24 mouse cellular contexts compared by ENCODE assay signal in genomic region chr1:167505427-167505826, GRCm38 (mm10). TPM values are rescaled to one million over a fixed set of nuclear protein-coding genes. Genes with fewer than 3 reads are reported as not detected.
DNase-seq lines count a peak whose midpoint lies in the region; ATAC-seq and TF ChIP-seq lines count a peak whose summit lies in the region.
"Had no signal": no experiment of that assay in that cellular context is flagged by ENCODE, and none has a peak within 500 bp of the region (broad histone marks: within the 10 kb centered on the region; RNA-seq: fewer than 3 reads in every experiment).

No protein-coding gene starts in this region.

- no peaks in the 10 kb centered on the region for H3K4me1 ChIP-seq in forebrain, embryonic 11.5 days (replicated peaks; ENCODE audit: control insufficient read depth, insufficient read depth, low read length)
- peaks cover 1% of the 10 kb centered on the region for H3K4me1 ChIP-seq in forebrain, embryonic 10.5 days
- peaks cover 10% of the 10 kb centered on the region; the same call in 1 of the 2 replicates for H3K4me1 ChIP-seq in midbrain, embryonic 13.5 days (replicated peaks)
- 0 out of 2 replicates have a peak, but pooled peaks cover 4% of the 10 kb centered on the region for H3K4me1 ChIP-seq in midbrain, postnatal 0 days (ENCODE audit: insufficient read depth, low read length)
- H3K4me1 ChIP-seq in hindbrain, embryonic 13.5 days (replicated peaks) = peaks cover 12% of the 10 kb centered on the region
- peaks cover 18% of the 10 kb centered on the region for H3K4me1 ChIP-seq in neural tube, embryonic 15.5 days
- H3K4me1 ChIP-seq: embryonic facial prominence, embryonic 12.5 days; limb, embryonic 13.5 days; stomach, embryonic 15.5 days had no signal

- no peak for DNase-seq in forebrain, embryonic 11.5 days (ENCODE audit: low spot score)
- no peak for DNase-seq in forebrain, embryonic 10.5 days (ENCODE audit: extremely low spot score, low spot score)
- DNase-seq in midbrain, postnatal 0 days (ENCODE audit: low spot score) = no peak
- no peak for DNase-seq in urinary bladder, postnatal 14 days (ENCODE audit: low spot score)
- DNase-seq in ovary, postnatal 36 days (ENCODE audit: low spot score) = no peak
- DNase-seq: adrenal gland, adult 8-10 months; cerebellum, adult 18-20 months; kidney, adult 8-10 months; kidney, postnatal 25 days had no signal

- no peak overlapping the region for H3K4me3 ChIP-seq in forebrain, embryonic 11.5 days (ENCODE audit: low read depth, low read length)
- no peak overlapping the region for H3K4me3 ChIP-seq in forebrain, embryonic 10.5 days
- H3K4me3 ChIP-seq in midbrain, embryonic 13.5 days (replicated peaks) = no peak overlapping the region
- no peak overlapping the region for H3K4me3 ChIP-seq in midbrain, postnatal 0 days (ENCODE audit: low read depth, low read length)
- no peak overlapping the region for H3K4me3 ChIP-seq in hindbrain, embryonic 13.5 days
- no peak overlapping the region for H3K4me3 ChIP-seq in neural tube, embryonic 15.5 days (replicated peaks)
- H3K4me3 ChIP-seq: embryonic facial prominence, embryonic 12.5 days; limb, embryonic 13.5 days; stomach, embryonic 15.5 days had no signal

- peak overlapping the region; percentile 15; the same call in 1 of the 2 replicates for H3K27ac ChIP-seq in forebrain, embryonic 11.5 days (ENCODE audit: low read depth, low read length)
- no peak overlapping the region for H3K27ac ChIP-seq in forebrain, embryonic 10.5 days
- peak overlapping the region; percentile 39; the same call in 1 of the 2 replicates for H3K27ac ChIP-seq in midbrain, embryonic 13.5 days
- H3K27ac ChIP-seq in midbrain, postnatal 0 days (ENCODE audit: low read depth, low read length) = no peak overlapping the region
- H3K27ac ChIP-seq in hindbrain, embryonic 13.5 days = peak overlapping the region; percentile 75
- H3K27ac ChIP-seq in neural tube, embryonic 15.5 days (replicated peaks) = peak overlapping the region; percentile 66
- H3K27ac ChIP-seq: embryonic facial prominence, embryonic 12.5 days; limb, embryonic 13.5 days; liver, embryonic 14.5 days; stomach, embryonic 15.5 days had no signal

- H3K9ac ChIP-seq in forebrain, embryonic 11.5 days (ENCODE audit: low read length) = no peak overlapping the region
- no peak overlapping the region for H3K9ac ChIP-seq in midbrain, embryonic 13.5 days (replicated peaks)
- no peak overlapping the region for H3K9ac ChIP-seq in midbrain, postnatal 0 days (replicated peaks; ENCODE audit: low read length, poor library complexity, severe bottlenecking)
- no peak overlapping the region for H3K9ac ChIP-seq in hindbrain, embryonic 13.5 days
- no peak overlapping the region for H3K9ac ChIP-seq in neural tube, embryonic 15.5 days (replicated peaks)
- H3K9ac ChIP-seq: embryonic facial prominence, embryonic 12.5 days; limb, embryonic 13.5 days; liver, embryonic 14.5 days; stomach, embryonic 15.5 days had no signal

- WGBS in forebrain, embryonic 11.5 days = 96% methylated on average over 1 of the region's 1 CpGs
- 97% methylated on average over 1 of the region's 1 CpGs for WGBS in forebrain, embryonic 10.5 days
- 91% methylated on average over 1 of the region's 1 CpGs for WGBS in midbrain, embryonic 13.5 days
- WGBS in midbrain, postnatal 0 days = 93% methylated on average over 1 of the region's 1 CpGs
- 96% methylated on average over 1 of the region's 1 CpGs for WGBS in hindbrain, embryonic 13.5 days
- WGBS in neural tube, embryonic 15.5 days = 65% methylated on average over 1 of the region's 1 CpGs

- H3K36me3 ChIP-seq in forebrain, embryonic 11.5 days (ENCODE audit: control insufficient read depth, insufficient read depth, low read length) = no peaks in the 10 kb centered on the region
- H3K36me3 ChIP-seq in forebrain, embryonic 10.5 days (replicated peaks) = no peaks in the 10 kb centered on the region
- H3K36me3 ChIP-seq in midbrain, embryonic 13.5 days = no peaks in the 10 kb centered on the region
- H3K36me3 ChIP-seq in midbrain, postnatal 0 days (ENCODE audit: insufficient read depth, low read length) = no peaks in the 10 kb centered on the region
- H3K36me3 ChIP-seq in hindbrain, embryonic 13.5 days = no peaks in the 10 kb centered on the region
- no peaks in the 10 kb centered on the region for H3K36me3 ChIP-seq in neural tube, embryonic 15.5 days
- H3K36me3 ChIP-seq: embryonic facial prominence, embryonic 12.5 days; limb, embryonic 13.5 days; stomach, embryonic 15.5 days had no signal

- no peak for ATAC-seq in forebrain, embryonic 11.5 days (replicated peaks; ENCODE audit: low FRiP score)
- ATAC-seq in midbrain, embryonic 13.5 days = 0 out of 2 replicates have a peak, but pooled peaks have one; percentile 48
- no peak for ATAC-seq in midbrain, postnatal 0 days (ENCODE audit: low FRiP score)
- peak; percentile 23; the same call in 1 of the 2 replicates for ATAC-seq in hindbrain, embryonic 13.5 days (ENCODE audit: low FRiP score)
- ATAC-seq in neural tube, embryonic 15.5 days (ENCODE audit: low FRiP score) = peak; percentile 28; the same call in 1 of the 2 replicates
- ATAC-seq: lung, postnatal 0 days; midbrain, embryonic 16.5 days had no signal

- H3K27me3 ChIP-seq in forebrain, embryonic 11.5 days (ENCODE audit: control insufficient read depth, insufficient read depth, low read length) = no peaks in the 10 kb centered on the region
- H3K27me3 ChIP-seq in forebrain, embryonic 10.5 days (ENCODE audit: poor library complexity, severe bottlenecking) = no peaks in the 10 kb centered on the region
- H3K27me3 ChIP-seq in midbrain, embryonic 13.5 days = no peaks in the 10 kb centered on the region
- no peaks in the 10 kb centered on the region for H3K27me3 ChIP-seq in midbrain, postnatal 0 days (ENCODE audit: insufficient read depth, low read length)
- H3K27me3 ChIP-seq in hindbrain, embryonic 13.5 days = no peaks in the 10 kb centered on the region
- no peaks in the 10 kb centered on the region for H3K27me3 ChIP-seq in neural tube, embryonic 15.5 days (replicated peaks)
- H3K27me3 ChIP-seq: embryonic facial prominence, embryonic 12.5 days; stomach, embryonic 15.5 days had no signal

- no peak overlapping the region for H3K4me2 ChIP-seq in forebrain, embryonic 11.5 days (ENCODE audit: low read depth, low read length, severe bottlenecking)
- H3K4me2 ChIP-seq in midbrain, embryonic 13.5 days (replicated peaks) = no peak overlapping the region
- no peak overlapping the region for H3K4me2 ChIP-seq in midbrain, postnatal 0 days (ENCODE audit: low read depth, low read length, poor library complexity, severe bottlenecking)
- H3K4me2 ChIP-seq in hindbrain, embryonic 13.5 days = no peak overlapping the region
- no peak overlapping the region for H3K4me2 ChIP-seq in neural tube, embryonic 15.5 days
- H3K4me2 ChIP-seq: embryonic facial prominence, embryonic 12.5 days; limb, embryonic 13.5 days; stomach, embryonic 15.5 days had no signal

- H3K9me3 ChIP-seq in forebrain, embryonic 11.5 days (ENCODE audit: control insufficient read depth, low read length) = no peaks in the 10 kb centered on the region
- no peaks in the 10 kb centered on the region for H3K9me3 ChIP-seq in forebrain, embryonic 10.5 days
- H3K9me3 ChIP-seq in midbrain, embryonic 13.5 days = no peaks in the 10 kb centered on the region
- no peaks in the 10 kb centered on the region for H3K9me3 ChIP-seq in midbrain, postnatal 0 days (ENCODE audit: low read length)
- no peaks in the 10 kb centered on the region for H3K9me3 ChIP-seq in hindbrain, embryonic 13.5 days
- no peaks in the 10 kb centered on the region for H3K9me3 ChIP-seq in neural tube, embryonic 15.5 days (replicated peaks)
- H3K9me3 ChIP-seq: embryonic facial prominence, embryonic 12.5 days; limb, embryonic 13.5 days; stomach, embryonic 15.5 days had no signal

- TF ChIP-seq CTCF in midbrain, postnatal 0 days (IDR thresholded peaks at IDR 0.05) = no peak

RNA-seq across cellular contexts. Expression of gene Lrrc52, which starts 38.8 kb away (rescaled TPM):
- not detected in 2 replicates for polyA plus RNA-seq in forebrain, embryonic 11.5 days (2014; fragmentation: Nextera tagmentation; extraction: Ambion mirVana)
- not detected in 2 replicates for polyA plus RNA-seq in forebrain, embryonic 10.5 days (2016; fragmentation: Nextera tagmentation; extraction: Ambion mirVana)
- 0.27 TPM in 1 of 2 replicates, not detected in the other for polyA plus RNA-seq in midbrain, embryonic 13.5 days (2015; fragmentation: Nextera tagmentation; extraction: Ambion mirVana)
- total RNA-seq in midbrain, postnatal 0 days (2014; rRNA removed) = not detected in 2 replicates
- polyA plus RNA-seq in midbrain, postnatal 0 days (2015; fragmentation: Nextera tagmentation; extraction: Ambion mirVana) = 0.15 TPM in 1 of 2 replicates, not detected in the other
- polyA plus RNA-seq in hindbrain, embryonic 13.5 days (2015; fragmentation: Nextera tagmentation; extraction: Ambion mirVana) = not detected in 2 replicates
- polyA plus RNA-seq in neural tube, embryonic 15.5 days (2015; fragmentation: Nextera tagmentation; extraction: Ambion mirVana) = 0.13 and 0.20 TPM in 2 replicates
- total RNA-seq: granulocyte monocyte progenitor cell, adult 5-6 weeks; megakaryocyte progenitor cell, adult 5-6 weeks; MEL; neutrophil, adult 5-6 weeks had no signal
- polyA plus RNA-seq: cortical plate, adult 2 months; embryonic facial prominence, embryonic 12.5 days; midbrain, embryonic 16.5 days; spleen, adult 2 months had no signal

Comparison
In these comparisons a context has a peak if more than half of its experiments do, and no peak if none do; other contexts are left out.
1. ATAC-seq: peak in midbrain, embryonic 13.5 days (single experiment), hindbrain, embryonic 13.5 days (single experiment) and neural tube, embryonic 15.5 days (single experiment); none in forebrain, embryonic 11.5 days (single experiment) and midbrain, postnatal 0 days (single experiment).
2. H3K27ac ChIP-seq: peak in forebrain, embryonic 11.5 days (single experiment), midbrain, embryonic 13.5 days (single experiment), hindbrain, embryonic 13.5 days (single experiment) and neural tube, embryonic 15.5 days (single experiment); none in forebrain, embryonic 10.5 days (single experiment) and midbrain, postnatal 0 days (single experiment).